ENCODE assay signal across 11 mouse cellular contexts in the genomic region with DNA sequence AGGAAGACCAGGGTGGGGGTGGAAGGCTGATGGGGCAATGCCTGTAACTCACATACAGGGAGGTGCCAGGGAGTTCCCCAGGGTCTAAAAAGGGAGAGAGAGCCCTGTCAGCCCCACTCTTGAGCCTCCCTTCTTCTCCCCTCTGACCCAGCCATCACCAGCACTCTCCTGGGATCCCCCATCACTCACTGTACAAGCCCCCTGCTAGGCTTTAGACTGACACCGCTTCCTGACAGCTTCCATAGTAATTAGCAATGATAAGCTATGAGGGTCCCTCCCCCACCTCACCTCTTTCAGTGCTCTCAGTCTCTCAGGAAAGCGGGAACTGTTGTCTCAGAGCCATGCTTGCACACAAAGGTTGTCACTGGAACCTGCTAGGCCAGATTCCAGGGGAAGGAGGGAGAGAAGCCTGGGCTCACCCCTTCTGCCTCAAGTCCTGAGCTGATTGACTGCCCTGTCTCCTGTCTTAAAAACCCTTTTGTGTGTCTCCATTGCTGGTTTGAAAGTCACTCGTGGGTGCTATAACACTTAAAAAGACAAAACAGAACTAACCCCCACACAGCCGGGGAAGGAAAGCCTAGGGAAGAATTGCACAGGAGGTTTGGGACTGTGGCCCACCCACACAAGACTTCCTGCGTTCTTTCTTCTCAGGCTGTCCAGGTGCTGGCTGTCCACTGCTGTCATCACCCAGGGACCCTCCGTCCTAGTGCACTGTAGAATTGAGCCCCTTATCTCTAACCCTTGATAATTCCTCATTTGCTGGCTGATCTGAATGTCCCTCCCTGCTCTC. TPM values are rescaled to one million over a fixed set of nuclear protein-coding genes. Genes with fewer than 3 reads are reported as not detected.
A peak's percentile ranks its signal among the peaks of the same experiment; 100 is the strongest.
DNase-seq lines count a peak whose midpoint lies in the region; ATAC-seq and TF ChIP-seq lines count a peak whose summit lies in the region.
"Had no signal": no experiment of that assay in that cellular context is flagged by ENCODE, and none has a peak within 500 bp of the region (broad histone marks: within the 10 kb centered on the region; RNA-seq: fewer than 3 reads in every experiment).

No protein-coding gene starts in this region.

- H3K27ac ChIP-seq in heart, embryonic 16.5 days (ENCODE audit: low read length), result peak overlapping the region; percentile 17; the same call in 1 of the 2 replicates
- H3K27ac ChIP-seq in ES-E14 (ENCODE audit: insufficient read depth, low read depth, low read length, poor library complexity, severe bottlenecking), result peak overlapping the region; percentile 77
- H3K27ac ChIP-seq in embryonic facial prominence, embryonic 11.5 days (replicated peaks; ENCODE audit: low read depth, low read length), result 0 out of 2 replicates have a peak overlapping the region, but pooled peaks have one; percentile 25
- peak overlapping the region; percentile 16; the same call in 1 of the 2 replicates for H3K27ac ChIP-seq in limb, embryonic 10.5 days

- peaks cover 3% of the 10 kb centered on the region; the same call in 1 of the 2 replicates for H3K9me3 ChIP-seq in heart, embryonic 16.5 days (replicated peaks; ENCODE audit: control insufficient read depth, low read length)
- H3K9me3 ChIP-seq in ES-E14 (ENCODE audit: control insufficient read depth, insufficient read depth, low read depth, low read length), result no peaks in the 10 kb centered on the region
- H3K9me3 ChIP-seq in embryonic facial prominence, embryonic 11.5 days (replicated peaks; ENCODE audit: control insufficient read depth, low read length), result no peaks in the 10 kb centered on the region
- H3K9me3 ChIP-seq in limb, embryonic 10.5 days (replicated peaks), result no peaks in the 10 kb centered on the region

- no peaks in the 10 kb centered on the region for H3K36me3 ChIP-seq in heart, embryonic 16.5 days (ENCODE audit: control insufficient read depth, insufficient read depth)
- H3K36me3 ChIP-seq in ES-E14 (ENCODE audit: control insufficient read depth, insufficient read depth, low read length, poor library complexity, severe bottlenecking), result no peaks in the 10 kb centered on the region
- H3K36me3 ChIP-seq in embryonic facial prominence, embryonic 11.5 days (replicated peaks; ENCODE audit: control insufficient read depth, insufficient read depth, low read depth, low read length), result no peaks in the 10 kb centered on the region
- no peaks in the 10 kb centered on the region for H3K36me3 ChIP-seq in limb, embryonic 10.5 days

- H3K4me3 ChIP-seq in heart, embryonic 16.5 days (ENCODE audit: low read length), result no peak overlapping the region
- peak overlapping the region; percentile 16 to 22 for H3K4me3 ChIP-seq in ES-E14 (ENCODE audit: insufficient read depth in 1 of 2, low read depth in 1 of 2, low read length in 2 of 2, poor library complexity in 1 of 2, severe bottlenecking in 1 of 2)
- H3K4me3 ChIP-seq in embryonic facial prominence, embryonic 11.5 days (ENCODE audit: low read depth, low read length), result no peak overlapping the region
- no peak overlapping the region for H3K4me3 ChIP-seq in limb, embryonic 10.5 days

- 19% methylated on average over 6 of the region's 6 CpGs for WGBS in heart, embryonic 16.5 days
- 40% methylated on average over 6 of the region's 6 CpGs for WGBS in embryonic facial prominence, embryonic 11.5 days
- 43% methylated on average over 6 of the region's 6 CpGs for WGBS in limb, embryonic 10.5 days

- no peak overlapping the region for H3K4me2 ChIP-seq in heart, embryonic 16.5 days (ENCODE audit: low read depth, low read length)
- H3K4me2 ChIP-seq in embryonic facial prominence, embryonic 11.5 days (ENCODE audit: low read depth, low read length), result no peak overlapping the region

- in situ Hi-C loops in ES-E14 (cut with MboI; ENCODE audit: low sequenced_read_pairs in 2 of 2, unreplicated experiment in 2 of 2), result no loop called here

- no peaks in the 10 kb centered on the region for H3K27me3 ChIP-seq in heart, embryonic 16.5 days (ENCODE audit: control insufficient read depth, insufficient read depth, low read length)
- H3K27me3 ChIP-seq in embryonic facial prominence, embryonic 11.5 days (ENCODE audit: control insufficient read depth, insufficient read depth, low read length), result no peaks in the 10 kb centered on the region
- H3K27me3 ChIP-seq in limb, embryonic 10.5 days (ENCODE audit: low read depth, poor library complexity, severe bottlenecking), result no peaks in the 10 kb centered on the region

- intact Hi-C loops in heart, postnatal 25 days (cut with DNase I), result no loop called here

- no peak for DNase-seq in heart, postnatal 25 days (ENCODE audit: low spot score)
- DNase-seq in ES-E14 (ENCODE audit: low read depth, low spot score), result no peak
- DNase-seq in embryonic facial prominence, embryonic 11.5 days (ENCODE audit: low spot score), result peak; percentile 67
- DNase-seq in limb, embryonic 10.5 days (ENCODE audit: low spot score), result no peak
- no peak for DNase-seq in kidney, adult 9 months
- no peak for DNase-seq in right cerebral cortex, postnatal 4 days
- DNase-seq: layer of hippocampus, postnatal 36 days; lung, postnatal 36 days had no signal

- peaks cover 18% of the 10 kb centered on the region for H3K4me1 ChIP-seq in heart, embryonic 16.5 days (ENCODE audit: control insufficient read depth, insufficient read depth, low read length)
- peaks cover 7 to 32% of the 10 kb centered on the region in 2 experiments for H3K4me1 ChIP-seq in ES-E14 (ENCODE audit: control insufficient read depth in 2 of 2, insufficient read depth in 2 of 2, low read length in 2 of 2, poor library complexity in 1 of 2)
- H3K4me1 ChIP-seq in embryonic facial prominence, embryonic 11.5 days (ENCODE audit: control insufficient read depth, insufficient read depth, low read length), result no peaks in the 10 kb centered on the region
- H3K4me1 ChIP-seq in limb, embryonic 10.5 days, result peaks cover 15% of the 10 kb centered on the region

- ATAC-seq in heart, embryonic 16.5 days (replicated peaks; ENCODE audit: extremely low read depth, insufficient read depth, low FRiP score), result peak; percentile 81
- ATAC-seq in embryonic facial prominence, embryonic 11.5 days (replicated peaks; ENCODE audit: insufficient number of reproducible peaks, low FRiP score, low TSS enrichment, low read depth), result peak; percentile 77
- no peak for ATAC-seq in CD4-positive, CD25-positive, alpha-beta regulatory T cell, adult 4 months

- no peak overlapping the region; the same call in 1 of the 2 replicates for H3K9ac ChIP-seq in heart, embryonic 16.5 days (ENCODE audit: low read length)
- peak overlapping the region; percentile 48 for H3K9ac ChIP-seq in ES-E14 (ENCODE audit: insufficient read depth, low read depth, low read length, poor library complexity, severe bottlenecking)
- peak overlapping the region; percentile 7; the same call in 1 of the 2 replicates for H3K9ac ChIP-seq in embryonic facial prominence, embryonic 11.5 days (replicated peaks; ENCODE audit: low read length)

TF ChIP-seq in ES-E14, 5 proteins besides CTCF, POLR2A, EP300 and RAD21:
- TF ChIP-seq ZC3H11A (IDR thresholded peaks at IDR 0.05; ENCODE audit: borderline replicate concordance, low read depth, low read length) (no peak), ZNF384 (IDR thresholded peaks at IDR 0.05; ENCODE audit: low read depth, low read length) (no peak), CHD2 (IDR thresholded peaks at IDR 0.05; ENCODE audit: low read depth, low read length) (peak; percentile 22; the same call in 1 of the 2 replicates)

RNA-seq across cellular contexts. Expression of a gene that starts 5.7 kb away (rescaled TPM):
- 977 and 1,096 TPM in 2 replicates for polyA plus RNA-seq in heart, embryonic 16.5 days (2015; fragmentation: Nextera tagmentation; extraction: Ambion mirVana)
- total RNA-seq in heart, postnatal 25 days (2021), result over 10,000 TPM; 17,245 to 18,320 TPM
- total RNA-seq in ES-E14 (2012; rRNA removed), result 0.32 TPM in 1 of 2 replicates, not detected in the other
- polyA plus RNA-seq in embryonic facial prominence, embryonic 11.5 days (2014; fragmentation: Nextera tagmentation; extraction: Ambion mirVana), result 0.49 and 0.82 TPM in 2 replicates
- polyA plus RNA-seq in limb, embryonic 10.5 days (2016; fragmentation: Nextera tagmentation; extraction: Ambion mirVana), result 0.44 and 0.60 TPM in 2 replicates
- polyA plus RNA-seq in CD4-positive, CD25-positive, alpha-beta regulatory T cell, adult 4 months (2017; shearing (Covaris generic)), result not detected
- total RNA-seq: hematopoietic stem cell, adult 5-6 weeks had no signal

RNA-seq across cellular contexts. Expression of a gene that starts 11.7 kb away (rescaled TPM):
- polyA plus RNA-seq in heart, embryonic 16.5 days (2015; fragmentation: Nextera tagmentation; extraction: Ambion mirVana), result 0.11 and 0.30 TPM in 2 replicates
- under 1 TPM; 0.67 to 0.86 TPM for total RNA-seq in heart, postnatal 25 days (2021)
- 3.0 and 3.3 TPM in 2 replicates for total RNA-seq in ES-E14 (2012; rRNA removed)
- polyA plus RNA-seq in embryonic facial prominence, embryonic 11.5 days (2014; fragmentation: Nextera tagmentation; extraction: Ambion mirVana), result 0.08 TPM in 1 of 2 replicates, not detected in the other
- 0.14 TPM in 1 of 2 replicates, not detected in the other for polyA plus RNA-seq in limb, embryonic 10.5 days (2016; fragmentation: Nextera tagmentation; extraction: Ambion mirVana)
- not detected for polyA plus RNA-seq in CD4-positive, CD25-positive, alpha-beta regulatory T cell, adult 4 months (2017; shearing (Covaris generic))
- total RNA-seq: hematopoietic stem cell, adult 5-6 weeks; layer of hippocampus, postnatal 36 days had no signal

Comparison
In these comparisons a context has a peak if more than half of its experiments do, and no peak if none do; other contexts are left out.
1. H3K27ac ChIP-seq: peak in every context shown above with its lines; median percentile 77 in ES-E14; 25 in embryonic facial prominence, embryonic 11.5 days; 17 in heart, embryonic 16.5 days; 16 in limb, embryonic 10.5 days.
2. H3K4me3 ChIP-seq: peak in ES-E14 (2 of 2); none in heart, embryonic 16.5 days (single experiment), embryonic facial prominence, embryonic 11.5 days (single experiment) and limb, embryonic 10.5 days (single experiment).
3. RNA of a gene that starts 5.7 kb away (polyA plus RNA-seq): 977 to 1,096 TPM in heart, embryonic 16.5 days; 0.44 to 0.60 TPM in limb, embryonic 10.5 days, 0.49 to 0.82 TPM in embryonic facial prominence, embryonic 11.5 days and not detected in CD4-positive, CD25-positive, alpha-beta regulatory T cell, adult 4 months; every median in the first group is over 100 times any median in the second.